Mouse (Mus musculus): ENCODE results near the gene Scn8a. TPM values are rescaled to one million over a fixed set of nuclear protein-coding genes. Genes with fewer than 3 reads are reported as not detected.
A peak's percentile ranks its signal among the peaks of the same experiment; 100 is the strongest.

Gene Scn8a
- polyA plus RNA-seq, 1 experiment from 2014 or later, result 18.1 TPM

DNA sequence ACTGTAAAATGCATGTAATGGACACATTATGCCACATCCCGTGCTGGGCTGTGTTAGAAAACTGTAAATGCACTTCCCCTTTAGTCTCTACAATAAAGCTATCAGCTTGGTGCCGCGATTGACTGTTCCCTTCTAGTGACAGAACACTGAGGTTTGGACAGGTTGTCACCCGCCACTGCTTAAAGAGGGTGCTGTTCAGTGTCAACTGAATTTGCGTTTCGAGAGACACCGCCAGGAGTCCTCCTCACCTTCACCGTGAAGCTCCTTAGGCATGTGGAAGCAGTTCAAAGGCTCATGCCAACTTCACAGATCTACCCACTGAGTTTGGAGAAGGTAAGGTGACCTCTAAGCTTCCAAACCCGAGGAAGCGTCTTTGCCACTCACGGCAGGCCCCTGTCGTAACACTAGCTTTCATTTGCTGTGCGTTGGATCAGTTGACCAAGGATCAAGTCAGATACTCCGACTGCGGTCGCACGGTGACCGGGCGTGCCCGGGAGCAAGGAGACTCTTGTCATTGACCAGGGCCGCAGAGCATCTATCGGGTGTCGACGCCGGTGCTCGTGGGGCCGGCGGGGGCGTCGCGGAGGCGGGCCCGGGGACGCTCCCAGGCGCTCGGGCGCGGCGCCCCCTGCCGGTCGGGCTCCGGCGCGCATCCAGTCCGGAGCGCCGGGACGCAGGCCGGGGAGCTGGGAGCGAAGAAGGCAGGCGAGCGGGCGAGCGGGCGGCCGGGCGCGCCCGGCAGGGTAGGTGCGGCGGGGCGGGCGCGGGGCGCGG lies 530 bp downstream of the Scn8a start:
- 4% methylated on average over 29 of the region's 66 CpGs for WGBS
- peak; percentile 67 for ATAC-seq
- no peaks in the 10 kb centered on the region; the same call in 1 of the 2 replicates for H3K9me3 ChIP-seq (replicated peaks; ENCODE audit: control insufficient read depth, low read length, poor library complexity, severe bottlenecking)
- H3K4me3 ChIP-seq (ENCODE audit: low read depth, low read length), result peak overlapping the region; percentile 91
- H3K36me3 ChIP-seq (ENCODE audit: control insufficient read depth, insufficient read depth, low read length), result no peaks in the 10 kb centered on the region
- peak overlapping the region; percentile 88 for H3K27ac ChIP-seq (ENCODE audit: low read length)
- H3K27me3 ChIP-seq (ENCODE audit: control insufficient read depth, insufficient read depth, low read depth, low read length), result peaks cover 6% of the 10 kb centered on the region; the same call in 1 of the 2 replicates
- H3K4me2 ChIP-seq (ENCODE audit: low read length), result peak overlapping the region; percentile 71
- peak overlapping the region; percentile 73 for H3K9ac ChIP-seq (ENCODE audit: low read depth, low read length)
- peaks cover 28% of the 10 kb centered on the region for H3K4me1 ChIP-seq (ENCODE audit: control insufficient read depth, insufficient read depth, low read length)

GRCm38 (mm10) chr15:100870775-100871106 lies 1.1 kb downstream of the Scn8a start:
- 4% methylated on average over 12 of the region's 69 CpGs for WGBS
- Histone ChIP-seq H3K9ac (ENCODE audit: low read depth, low read length) (peak overlapping the region; percentile 96), H3K4me1 (ENCODE audit: control insufficient read depth, insufficient read depth, low read length) (peaks cover 28% of the 10 kb centered on the region), H3K27me3 (ENCODE audit: control insufficient read depth, insufficient read depth, low read depth, low read length) (peaks cover 6% of the 10 kb centered on the region; the same call in 1 of the 2 replicates), H3K36me3 (ENCODE audit: control insufficient read depth, insufficient read depth, low read length) (no peaks in the 10 kb centered on the region), H3K4me3 (ENCODE audit: low read depth, low read length) (peak overlapping the region; percentile 91), H3K9me3 (replicated peaks; ENCODE audit: control insufficient read depth, low read length, poor library complexity, severe bottlenecking) (no peaks in the 10 kb centered on the region; the same call in 1 of the 2 replicates), H3K27ac (ENCODE audit: low read length) (peak overlapping the region; percentile 88), H3K4me2 (ENCODE audit: low read length) (peak overlapping the region; percentile 82)
- peak; percentile 50 for ATAC-seq

GRCm38 (mm10) chr15:100871107-100872011 lies 1.7 kb downstream of the Scn8a start:
- H3K36me3 ChIP-seq (ENCODE audit: control insufficient read depth, insufficient read depth, low read length), result no peaks in the 10 kb centered on the region
- peak overlapping the region; percentile 96 for H3K9ac ChIP-seq (ENCODE audit: low read depth, low read length)
- under 1% methylated on average over 51 of the region's 53 CpGs for WGBS
- H3K9me3 ChIP-seq (replicated peaks; ENCODE audit: control insufficient read depth, low read length, poor library complexity, severe bottlenecking), result no peaks in the 10 kb centered on the region; the same call in 1 of the 2 replicates
- peak overlapping the region; percentile 82 for H3K4me2 ChIP-seq (ENCODE audit: low read length)
- peak overlapping the region; percentile 91 for H3K4me3 ChIP-seq (ENCODE audit: low read depth, low read length)
- peak overlapping the region; percentile 86 for H3K27ac ChIP-seq (ENCODE audit: low read length)
- peaks cover 28% of the 10 kb centered on the region for H3K4me1 ChIP-seq (ENCODE audit: control insufficient read depth, insufficient read depth, low read length)
- ATAC-seq, result peak; percentile 70
- H3K27me3 ChIP-seq (ENCODE audit: control insufficient read depth, insufficient read depth, low read depth, low read length), result peaks cover 6% of the 10 kb centered on the region; the same call in 1 of the 2 replicates

- Histone ChIP-seq H3K4me1 (ENCODE audit: control insufficient read depth, insufficient read depth, low read length) (peaks cover 34% of the 10 kb centered on the region), H3K9ac (ENCODE audit: low read depth, low read length) (peak overlapping the region; percentile 2; the same call in 1 of the 2 replicates), H3K27ac (ENCODE audit: low read length) (no peak overlapping the region), H3K4me3 (ENCODE audit: low read depth, low read length) (peak overlapping the region; percentile 91), H3K4me2 (ENCODE audit: low read length) (peak overlapping the region; percentile 82), H3K9me3 (replicated peaks; ENCODE audit: control insufficient read depth, low read length, poor library complexity, severe bottlenecking) (no peaks in the 10 kb centered on the region), H3K36me3 (ENCODE audit: control insufficient read depth, insufficient read depth, low read length) (no peaks in the 10 kb centered on the region), H3K27me3 (ENCODE audit: control insufficient read depth, insufficient read depth, low read depth, low read length) (peaks cover 4% of the 10 kb centered on the region; the same call in 1 of the 2 replicates)
- WGBS, result 6% methylated on average over 16 of the region's 16 CpGs
- ATAC-seq, result no peak
Observed at GRCm38 (mm10) chr15:100873155-100873554, 3.5 kb downstream of the Scn8a start.

- ATAC-seq, result no peak
- Histone ChIP-seq H3K36me3 (ENCODE audit: control insufficient read depth, insufficient read depth, low read length) (no peaks in the 10 kb centered on the region), H3K27ac (ENCODE audit: low read length) (no peak overlapping the region), H3K9me3 (replicated peaks; ENCODE audit: control insufficient read depth, low read length, poor library complexity, severe bottlenecking) (no peaks in the 10 kb centered on the region), H3K4me1 (ENCODE audit: control insufficient read depth, insufficient read depth, low read length) (peaks cover 6% of the 10 kb centered on the region), H3K9ac (ENCODE audit: low read depth, low read length) (no peak overlapping the region), H3K27me3 (ENCODE audit: control insufficient read depth, insufficient read depth, low read depth, low read length) (no peaks in the 10 kb centered on the region), H3K4me3 (ENCODE audit: low read depth, low read length) (no peak overlapping the region), H3K4me2 (ENCODE audit: low read length) (no peak overlapping the region)
- 68% methylated on average over 15 of the region's 15 CpGs for WGBS
Observed at GRCm38 (mm10) chr15:100879073-100879472, 9.4 kb downstream of the Scn8a start.

GRCm38 (mm10) chr15:100881385-100881784 lies 11.7 kb downstream of the Scn8a start:
- Histone ChIP-seq H3K4me1 (ENCODE audit: control insufficient read depth, insufficient read depth, low read length) (peaks cover 6% of the 10 kb centered on the region; the same call in 1 of the 2 replicates), H3K4me2 (ENCODE audit: low read length) (no peak overlapping the region), H3K27me3 (ENCODE audit: control insufficient read depth, insufficient read depth, low read depth, low read length) (no peaks in the 10 kb centered on the region), H3K36me3 (ENCODE audit: control insufficient read depth, insufficient read depth, low read length) (no peaks in the 10 kb centered on the region), H3K4me3 (ENCODE audit: low read depth, low read length) (no peak overlapping the region), H3K27ac (ENCODE audit: low read length) (no peak overlapping the region), H3K9me3 (replicated peaks; ENCODE audit: control insufficient read depth, low read length, poor library complexity, severe bottlenecking) (no peaks in the 10 kb centered on the region), H3K9ac (ENCODE audit: low read depth, low read length) (no peak overlapping the region)
- no peak for ATAC-seq
- 76% methylated on average over 5 of the region's 5 CpGs for WGBS

- Histone ChIP-seq H3K9ac (ENCODE audit: low read depth, low read length) (no peak overlapping the region), H3K9me3 (replicated peaks; ENCODE audit: control insufficient read depth, low read length, poor library complexity, severe bottlenecking) (no peaks in the 10 kb centered on the region), H3K4me1 (ENCODE audit: control insufficient read depth, insufficient read depth, low read length) (no peaks in the 10 kb centered on the region), H3K27me3 (ENCODE audit: control insufficient read depth, insufficient read depth, low read depth, low read length) (no peaks in the 10 kb centered on the region), H3K27ac (ENCODE audit: low read length) (no peak overlapping the region), H3K4me2 (ENCODE audit: low read length) (no peak overlapping the region), H3K4me3 (ENCODE audit: low read depth, low read length) (no peak overlapping the region), H3K36me3 (ENCODE audit: control insufficient read depth, insufficient read depth, low read length) (no peaks in the 10 kb centered on the region)
- ATAC-seq, result no peak
- 81% methylated on average over 6 of the region's 6 CpGs for WGBS
Observed at GRCm38 (mm10) chr15:100884481-100884880, 14.8 kb downstream of the Scn8a start.

DNA sequence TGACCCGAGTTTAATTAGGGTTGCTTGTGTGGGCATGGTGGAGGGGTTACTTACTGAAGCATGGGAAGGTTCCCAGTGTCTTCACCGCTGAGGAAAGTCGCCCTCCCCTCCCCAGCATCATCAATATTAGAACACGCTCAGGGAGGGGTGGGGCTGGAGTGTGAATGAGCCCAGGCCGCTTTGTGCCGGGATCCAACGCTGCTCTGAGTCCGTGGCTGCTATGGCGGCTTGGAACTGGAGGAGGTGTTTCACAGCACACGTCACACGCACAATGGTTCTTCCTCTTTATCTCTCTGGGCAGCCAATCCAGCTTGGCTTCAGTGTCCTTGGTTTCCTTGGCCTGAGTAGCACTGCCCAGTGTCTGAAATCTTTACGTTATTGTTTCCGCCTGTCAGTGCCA lies 22.3 kb downstream of the Scn8a start:
- peak overlapping the region; percentile 30 for H3K4me2 ChIP-seq (ENCODE audit: low read length)
- ATAC-seq, result peak; percentile 54; the same call in 1 of the 2 replicates
- no peak overlapping the region for H3K9ac ChIP-seq (ENCODE audit: low read depth, low read length)
- H3K9me3 ChIP-seq (replicated peaks; ENCODE audit: control insufficient read depth, low read length, poor library complexity, severe bottlenecking), result peaks cover 7% of the 10 kb centered on the region; the same call in 1 of the 2 replicates
- H3K27ac ChIP-seq (ENCODE audit: low read length), result no peak overlapping the region
- 48% methylated on average over 13 of the region's 13 CpGs for WGBS
- H3K36me3 ChIP-seq (ENCODE audit: control insufficient read depth, insufficient read depth, low read length), result peaks cover 4% of the 10 kb centered on the region; the same call in 1 of the 2 replicates
- H3K4me3 ChIP-seq (ENCODE audit: low read depth, low read length), result peak overlapping the region; percentile 3; the same call in 1 of the 2 replicates
- H3K27me3 ChIP-seq (ENCODE audit: control insufficient read depth, insufficient read depth, low read depth, low read length), result no peaks in the 10 kb centered on the region
- peaks cover 7% of the 10 kb centered on the region; the same call in 1 of the 2 replicates for H3K4me1 ChIP-seq (ENCODE audit: control insufficient read depth, insufficient read depth, low read length)

Data from midbrain, embryonic 16.5 days (tissue).